Comparison of ENCODE assay signal across 11 mouse cellular contexts in genomic region chr19:41724831-41725470, GRCm38 (mm10). TPM values are rescaled to one million over a fixed set of nuclear protein-coding genes. Genes with fewer than 3 reads are reported as not detected.
DNase-seq lines count a peak whose midpoint lies in the region; ATAC-seq lines count a peak whose summit lies in the region.
"Had no signal": no experiment of that assay in that cellular context is flagged by ENCODE, and none has a peak within 500 bp of the region (broad histone marks: within the 10 kb centered on the region; RNA-seq: fewer than 3 reads in every experiment).

No protein-coding gene starts in this region.

- no peak overlapping the region for H3K9ac ChIP-seq in kidney, embryonic 14.5 days (ENCODE audit: low read depth, low read length)
- no peak overlapping the region for H3K9ac ChIP-seq in embryonic facial prominence, embryonic 11.5 days (replicated peaks; ENCODE audit: low read length)
- no peak overlapping the region for H3K9ac ChIP-seq in intestine, embryonic 16.5 days (ENCODE audit: low read depth, low read length)
- H3K9ac ChIP-seq: liver, embryonic 14.5 days had no signal

- no peak overlapping the region for H3K27ac ChIP-seq in kidney, embryonic 14.5 days (ENCODE audit: low read depth, low read length)
- no peak overlapping the region for H3K27ac ChIP-seq in embryonic facial prominence, embryonic 11.5 days (replicated peaks; ENCODE audit: low read depth, low read length)
- no peak overlapping the region for H3K27ac ChIP-seq in intestine, embryonic 16.5 days (ENCODE audit: low read length)
- H3K27ac ChIP-seq: liver, embryonic 14.5 days had no signal

- H3K27me3 ChIP-seq in kidney, embryonic 14.5 days (ENCODE audit: control insufficient read depth, insufficient read depth, low read length), result no peaks in the 10 kb centered on the region
- H3K27me3 ChIP-seq in embryonic facial prominence, embryonic 11.5 days (ENCODE audit: control insufficient read depth, insufficient read depth, low read length), result no peaks in the 10 kb centered on the region
- H3K27me3 ChIP-seq in intestine, embryonic 16.5 days (replicated peaks; ENCODE audit: control insufficient read depth, insufficient read depth, low read length), result no peaks in the 10 kb centered on the region
- no peaks in the 10 kb centered on the region for H3K27me3 ChIP-seq in splenic B cell, adult 2 months (ENCODE audit: control insufficient read depth, insufficient read depth, low read length, poor library complexity, severe bottlenecking)

- H3K4me1 ChIP-seq in kidney, embryonic 14.5 days (ENCODE audit: control insufficient read depth, insufficient read depth, low read length), result peaks cover 6% of the 10 kb centered on the region; the same call in 1 of the 2 replicates
- no peaks in the 10 kb centered on the region for H3K4me1 ChIP-seq in embryonic facial prominence, embryonic 11.5 days (ENCODE audit: control insufficient read depth, insufficient read depth, low read length)
- H3K4me1 ChIP-seq in intestine, embryonic 16.5 days (ENCODE audit: control insufficient read depth, insufficient read depth, low read length), result no peaks in the 10 kb centered on the region; the same call in 1 of the 2 replicates

- no peak for DNase-seq in kidney, adult 11 months
- DNase-seq in embryonic facial prominence, embryonic 11.5 days (ENCODE audit: low spot score), result peak; percentile 68
- peak; percentile 10 for DNase-seq in splenic B cell, adult 2 months (ENCODE audit: low read depth, low spot score)
- no peak for DNase-seq in cerebellum, postnatal 4 days (ENCODE audit: low spot score in 2 of 2)
- no peak for DNase-seq in right cerebral cortex, postnatal 4 days
- DNase-seq in gastrocnemius, postnatal 4 days (ENCODE audit: low spot score in 2 of 2), result no peak

- no peak overlapping the region for H3K4me3 ChIP-seq in kidney, embryonic 14.5 days (ENCODE audit: low read length)
- no peak overlapping the region for H3K4me3 ChIP-seq in embryonic facial prominence, embryonic 11.5 days (ENCODE audit: low read depth, low read length)
- H3K4me3 ChIP-seq in intestine, embryonic 16.5 days (ENCODE audit: low read length), result no peak overlapping the region

- no peak overlapping the region for H3K4me2 ChIP-seq in kidney, embryonic 14.5 days (replicated peaks; ENCODE audit: low read depth, low read length)
- no peak overlapping the region for H3K4me2 ChIP-seq in embryonic facial prominence, embryonic 11.5 days (ENCODE audit: low read depth, low read length)
- no peak overlapping the region for H3K4me2 ChIP-seq in intestine, embryonic 16.5 days (ENCODE audit: low read depth, low read length)

- no peaks in the 10 kb centered on the region for H3K9me3 ChIP-seq in kidney, embryonic 14.5 days (ENCODE audit: control insufficient read depth, low read length)
- H3K9me3 ChIP-seq in embryonic facial prominence, embryonic 11.5 days (replicated peaks; ENCODE audit: control insufficient read depth, low read length), result no peaks in the 10 kb centered on the region
- no peaks in the 10 kb centered on the region for H3K9me3 ChIP-seq in intestine, embryonic 16.5 days (ENCODE audit: control insufficient read depth, low read length)

- WGBS in kidney, embryonic 14.5 days, result 30% methylated on average over 9 of the region's 9 CpGs
- 33% methylated on average over 9 of the region's 9 CpGs for WGBS in embryonic facial prominence, embryonic 11.5 days
- 33% methylated on average over 9 of the region's 9 CpGs for WGBS in intestine, embryonic 16.5 days

- H3K36me3 ChIP-seq in kidney, embryonic 14.5 days (ENCODE audit: control insufficient read depth, insufficient read depth, low read length), result no peaks in the 10 kb centered on the region
- no peaks in the 10 kb centered on the region for H3K36me3 ChIP-seq in embryonic facial prominence, embryonic 11.5 days (replicated peaks; ENCODE audit: control insufficient read depth, insufficient read depth, low read depth, low read length)
- H3K36me3 ChIP-seq in intestine, embryonic 16.5 days (ENCODE audit: control insufficient read depth, insufficient read depth, low read length), result no peaks in the 10 kb centered on the region
- H3K36me3 ChIP-seq in splenic B cell, adult 2 months (ENCODE audit: control insufficient read depth, insufficient read depth, low read length, poor library complexity, severe bottlenecking), result no peaks in the 10 kb centered on the region

- ATAC-seq in kidney, embryonic 14.5 days (ENCODE audit: low FRiP score, low TSS enrichment), result peak; percentile 78
- ATAC-seq in embryonic facial prominence, embryonic 11.5 days (replicated peaks; ENCODE audit: insufficient number of reproducible peaks, low FRiP score, low TSS enrichment, low read depth), result 0 out of 2 replicates have a peak, but pooled peaks have one; percentile 79
- peak; percentile 53 for ATAC-seq in intestine, embryonic 16.5 days

RNA-seq across cellular contexts. Expression of gene Slit1, which starts 18.5 kb away (rescaled TPM):
- polyA plus RNA-seq in kidney, embryonic 14.5 days (2014; fragmentation: Nextera tagmentation; extraction: Ambion mirVana), result 4.7 and 6.0 TPM in 2 replicates
- polyA plus RNA-seq in embryonic facial prominence, embryonic 11.5 days (2014; fragmentation: Nextera tagmentation; extraction: Ambion mirVana), result 2.1 TPM in 2 replicates
- 0.45 and 0.68 TPM in 2 replicates for polyA plus RNA-seq in intestine, embryonic 16.5 days (2015; fragmentation: Nextera tagmentation; extraction: Ambion mirVana)
- 1 to 10 TPM; 1.2 to 2.3 TPM for total RNA-seq in gastrocnemius, postnatal 4 days (2021)
- total RNA-seq: hematopoietic stem cell, adult 5-6 weeks had no signal
- polyA plus RNA-seq: C2C12 had no signal

Comparison
In these comparisons a context has a peak if more than half of its experiments do, and no peak if none do; other contexts are left out.
1. DNase-seq: peak in embryonic facial prominence, embryonic 11.5 days (single experiment) and splenic B cell, adult 2 months (single experiment); none in kidney, adult 11 months (single experiment), cerebellum, postnatal 4 days (0 of 2), right cerebral cortex, postnatal 4 days (single experiment) and gastrocnemius, postnatal 4 days (0 of 2).
2. Peak in every context shown above with its lines, with median percentiles within 50 percentile points of each other: ATAC-seq.